Mouse (Mus musculus): ENCODE measurements around the gene Carns1. TPM values are rescaled to one million over a fixed set of nuclear protein-coding genes. Genes with fewer than 3 reads are reported as not detected.

Gene Carns1
- total and polyA plus RNA-seq, 3 experiments: 24.4 to 78.0 (median 27.0) TPM

DNA sequence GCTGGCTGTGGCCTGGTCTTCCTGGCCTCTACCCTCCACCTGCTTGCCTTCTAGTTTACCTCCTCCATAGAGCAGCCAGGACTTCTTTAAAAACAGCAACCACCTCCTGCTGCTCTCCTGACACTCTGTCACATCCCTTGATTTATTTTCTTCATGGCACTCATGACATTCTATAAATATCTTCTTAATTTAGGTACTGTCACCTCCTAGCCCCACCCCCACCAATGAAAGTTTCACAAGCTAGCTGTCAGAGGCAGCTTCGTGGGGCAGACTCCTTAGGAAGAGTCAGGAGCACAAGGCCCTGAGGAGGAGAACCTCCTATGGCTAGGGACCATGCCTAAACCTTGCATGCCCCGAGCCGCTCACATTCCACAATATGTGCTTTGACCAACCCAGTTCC lies 12.0 kb upstream of the Carns1 start:
- Histone ChIP-seq H3K79me2 (replicated peaks; ENCODE audit: control insufficient read depth, insufficient read depth, low read length) (0 out of 2 replicates have a peak, but pooled peaks cover 2% of the 10 kb centered on the region), H3K27me3 (ENCODE audit: control insufficient read depth, insufficient read depth, low read length) (no peaks in the 10 kb centered on the region), H3K36me3 (ENCODE audit: control insufficient read depth, insufficient read depth, low read length) (no peaks in the 10 kb centered on the region), H3K9ac (ENCODE audit: low read depth, low read length) (no peak overlapping the region), H3K4me3 (no peak overlapping the region), H3K27ac (peak overlapping the region; percentile 75), H3K4me1 (ENCODE audit: control insufficient read depth, insufficient read depth, low read length) (peaks cover 11% of the 10 kb centered on the region)
- DNase-seq: no peak
- 69% methylated on average over 3 of the region's 3 CpGs for WGBS
- TF ChIP-seq EP300 (IDR thresholded peaks at IDR 0.05; ENCODE audit: insufficient read depth, low read depth, low read length): no peak
- no peak for TF ChIP-seq CTCF (IDR thresholded peaks at IDR 0.05)
- no peak for TF ChIP-seq POLR2A (IDR thresholded peaks at IDR 0.05; ENCODE audit: insufficient read depth, low read depth, low read length)
- intact Hi-C loops (cut with DNase I): no loop called here

DNA sequence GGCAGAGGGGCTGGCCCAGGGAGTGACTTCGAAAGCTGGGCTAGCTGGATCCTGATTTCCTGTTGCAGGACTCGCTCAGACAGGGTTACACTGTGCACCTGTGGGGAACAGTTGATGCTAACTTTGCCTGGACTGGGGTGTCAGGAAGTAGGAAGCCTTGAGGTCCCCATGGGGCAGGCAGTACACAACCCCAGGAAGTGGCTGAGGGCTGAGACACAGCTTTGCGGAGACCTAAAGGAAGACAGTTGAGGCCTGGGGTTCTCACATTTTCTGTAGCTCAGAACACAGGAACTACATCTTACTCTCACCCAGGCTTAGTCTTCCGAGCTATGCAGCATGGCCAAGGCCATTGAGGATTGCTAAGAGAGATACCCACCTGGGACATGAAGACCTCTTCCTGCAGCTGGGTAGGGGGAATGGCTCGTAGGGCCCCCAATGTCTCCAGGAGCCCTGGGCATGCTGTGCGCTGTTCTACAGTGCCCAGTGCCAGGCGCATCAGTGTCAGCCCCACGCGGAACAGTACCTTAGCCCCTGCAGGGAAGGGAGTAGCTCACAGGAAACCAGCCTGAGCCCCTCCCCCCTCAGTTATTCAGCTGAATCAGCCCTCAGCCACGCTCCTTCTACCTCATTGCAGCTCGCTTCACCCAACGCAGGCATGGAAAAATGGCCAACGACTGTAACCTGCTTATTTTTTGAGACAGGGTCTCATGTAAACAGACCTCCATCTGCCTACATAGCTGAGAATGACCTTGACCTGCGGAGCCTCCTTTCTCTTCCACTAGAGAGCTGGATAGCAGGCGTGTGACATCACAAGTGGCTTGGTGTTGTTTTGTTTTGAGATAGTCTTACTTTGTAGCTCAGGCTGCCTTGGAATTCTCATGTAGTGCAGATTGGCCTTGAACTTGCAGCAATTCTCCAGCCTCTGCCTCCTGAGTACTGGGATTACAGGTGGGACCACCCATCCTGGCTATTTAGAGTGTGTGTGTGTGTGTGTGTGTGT lies 10.0 kb upstream of the Carns1 start:
- 42% methylated on average over 15 of the region's 15 CpGs for WGBS
- Histone ChIP-seq H3K9ac (ENCODE audit: low read depth, low read length) (no peak overlapping the region), H3K4me3 (no peak overlapping the region), H3K27me3 (ENCODE audit: control insufficient read depth, insufficient read depth, low read length) (no peaks in the 10 kb centered on the region), H3K4me1 (ENCODE audit: control insufficient read depth, insufficient read depth, low read length) (peaks cover 8% of the 10 kb centered on the region; the same call in 1 of the 2 replicates), H3K36me3 (ENCODE audit: control insufficient read depth, insufficient read depth, low read length) (no peaks in the 10 kb centered on the region), H3K79me2 (replicated peaks; ENCODE audit: control insufficient read depth, insufficient read depth, low read length) (no peaks in the 10 kb centered on the region), H3K27ac (peak overlapping the region; percentile 54; the same call in 1 of the 2 replicates)
- intact Hi-C loops (cut with DNase I): no loop called here
- TF ChIP-seq EP300 (IDR thresholded peaks at IDR 0.05; ENCODE audit: insufficient read depth, low read depth, low read length) (no peak), CTCF (IDR thresholded peaks at IDR 0.05) (no peak), POLR2A (IDR thresholded peaks at IDR 0.05; ENCODE audit: insufficient read depth, low read depth, low read length) (no peak)
- DNase-seq: peak in 1 of 2 experiments; percentile 56

DNA sequence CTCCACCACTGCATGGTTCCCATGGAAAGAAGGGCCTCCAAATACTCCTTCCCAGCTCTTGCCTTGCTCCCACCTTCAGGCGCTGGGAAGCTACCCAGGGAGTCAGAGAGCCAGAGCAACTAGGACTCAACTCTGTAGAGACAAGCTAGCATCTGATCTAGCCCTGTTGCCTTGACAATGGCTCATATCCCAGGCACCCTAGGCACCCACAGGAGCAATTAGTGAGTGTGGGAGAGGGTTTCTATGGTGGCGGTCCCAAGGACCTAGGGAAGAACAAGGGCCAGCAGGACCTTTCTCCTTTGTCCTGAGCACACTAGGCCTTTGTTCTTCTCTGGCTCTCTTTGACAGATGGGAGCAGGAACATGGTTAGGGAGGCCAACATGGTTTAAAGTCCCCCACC lies 8.4 kb upstream of the Carns1 start:
- intact Hi-C loops (cut with DNase I): no loop called here

DNA sequence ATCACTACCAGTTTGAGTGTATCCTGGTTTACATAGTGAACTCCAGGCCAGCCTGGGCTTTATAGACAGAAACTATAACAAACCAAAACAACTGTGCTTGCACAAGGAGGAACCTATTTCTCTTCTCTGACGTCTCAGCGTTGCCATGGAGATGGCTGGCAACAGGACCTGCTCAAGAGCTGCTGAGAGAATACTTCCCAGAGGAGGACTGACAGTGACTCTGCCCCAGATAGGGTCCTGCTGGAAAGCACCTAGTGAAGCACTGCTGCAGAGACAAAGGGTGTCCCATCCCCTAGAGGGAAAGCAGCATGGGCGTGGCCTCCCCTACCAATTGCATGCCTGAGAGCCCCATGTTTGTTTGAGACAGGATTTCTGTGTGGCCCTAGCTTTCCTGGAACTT lies 6.6 kb upstream of the Carns1 start:
- no peak overlapping the region for H3K27ac ChIP-seq
- peak in 1 of 2 experiments; percentile 74 for DNase-seq
- peaks cover 8% of the 10 kb centered on the region; the same call in 1 of the 2 replicates for H3K4me1 ChIP-seq (ENCODE audit: control insufficient read depth, insufficient read depth, low read length)
- intact Hi-C loops (cut with DNase I): no loop called here
- H3K36me3 ChIP-seq (ENCODE audit: control insufficient read depth, insufficient read depth, low read length): no peaks in the 10 kb centered on the region
- H3K27me3 ChIP-seq (ENCODE audit: control insufficient read depth, insufficient read depth, low read length): no peaks in the 10 kb centered on the region
- H3K4me3 ChIP-seq: no peak overlapping the region
- 64% methylated on average over 3 of the region's 3 CpGs for WGBS
- TF ChIP-seq CTCF (IDR thresholded peaks at IDR 0.05): no peak
- TF ChIP-seq EP300 (IDR thresholded peaks at IDR 0.05; ENCODE audit: insufficient read depth, low read depth, low read length): no peak
- TF ChIP-seq POLR2A (IDR thresholded peaks at IDR 0.05; ENCODE audit: insufficient read depth, low read depth, low read length): no peak
- H3K79me2 ChIP-seq (replicated peaks; ENCODE audit: control insufficient read depth, insufficient read depth, low read length): no peaks in the 10 kb centered on the region
- no peak overlapping the region for H3K9ac ChIP-seq (ENCODE audit: low read depth, low read length)

More for the DNA sequence above, 8.4 kb upstream of the Carns1 start:
- H3K4me1 ChIP-seq (ENCODE audit: control insufficient read depth, insufficient read depth, low read length): peaks cover 8% of the 10 kb centered on the region; the same call in 1 of the 2 replicates
- no peaks in the 10 kb centered on the region for H3K36me3 ChIP-seq (ENCODE audit: control insufficient read depth, insufficient read depth, low read length)
- TF ChIP-seq POLR2A (IDR thresholded peaks at IDR 0.05; ENCODE audit: insufficient read depth, low read depth, low read length) (no peak), EP300 (IDR thresholded peaks at IDR 0.05; ENCODE audit: insufficient read depth, low read depth, low read length) (no peak), CTCF (IDR thresholded peaks at IDR 0.05) (no peak)
- no peaks in the 10 kb centered on the region for H3K79me2 ChIP-seq (replicated peaks; ENCODE audit: control insufficient read depth, insufficient read depth, low read length)
- no peak overlapping the region for H3K4me3 ChIP-seq
- H3K27ac ChIP-seq: no peak overlapping the region
- no peak overlapping the region for H3K9ac ChIP-seq (ENCODE audit: low read depth, low read length)
- DNase-seq: no peak
- WGBS: 92% methylated on average over 2 of the region's 2 CpGs
- no peaks in the 10 kb centered on the region for H3K27me3 ChIP-seq (ENCODE audit: control insufficient read depth, insufficient read depth, low read length)

DNA sequence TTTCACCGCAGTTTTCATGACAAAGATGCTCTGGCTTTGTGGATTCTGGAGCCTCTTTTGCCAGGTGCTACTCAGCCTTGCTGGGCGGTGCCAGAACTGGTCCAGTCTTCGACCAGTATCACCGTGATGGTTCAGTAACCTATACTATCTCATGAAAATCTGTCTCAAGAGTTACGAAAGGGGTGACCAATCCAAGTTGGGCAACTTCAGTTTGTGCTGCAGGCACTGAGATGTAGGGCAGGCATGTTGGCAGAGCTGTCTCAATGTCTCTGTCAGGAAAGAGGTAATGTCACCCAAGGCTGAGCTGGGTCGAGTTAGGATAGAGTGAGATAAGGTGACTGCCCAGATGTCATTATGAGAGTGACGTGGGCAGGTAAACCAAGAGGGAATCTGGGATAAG lies 5.1 kb upstream of the Carns1 start:
- no peak for TF ChIP-seq POLR2A (IDR thresholded peaks at IDR 0.05; ENCODE audit: insufficient read depth, low read depth, low read length)
- no peak for TF ChIP-seq CTCF (IDR thresholded peaks at IDR 0.05)
- no peak for TF ChIP-seq EP300 (IDR thresholded peaks at IDR 0.05; ENCODE audit: insufficient read depth, low read depth, low read length)
- Histone ChIP-seq H3K4me1 (ENCODE audit: control insufficient read depth, insufficient read depth, low read length) (peaks cover 8% of the 10 kb centered on the region; the same call in 1 of the 2 replicates), H3K27ac (no peak overlapping the region), H3K79me2 (replicated peaks; ENCODE audit: control insufficient read depth, insufficient read depth, low read length) (no peaks in the 10 kb centered on the region), H3K27me3 (ENCODE audit: control insufficient read depth, insufficient read depth, low read length) (no peaks in the 10 kb centered on the region), H3K4me3 (no peak overlapping the region), H3K9ac (ENCODE audit: low read depth, low read length) (no peak overlapping the region), H3K36me3 (ENCODE audit: control insufficient read depth, insufficient read depth, low read length) (no peaks in the 10 kb centered on the region)
- DNase-seq: no peak
- intact Hi-C loops (cut with DNase I): no loop called here
- 87% methylated on average over 7 of the region's 7 CpGs for WGBS

DNA sequence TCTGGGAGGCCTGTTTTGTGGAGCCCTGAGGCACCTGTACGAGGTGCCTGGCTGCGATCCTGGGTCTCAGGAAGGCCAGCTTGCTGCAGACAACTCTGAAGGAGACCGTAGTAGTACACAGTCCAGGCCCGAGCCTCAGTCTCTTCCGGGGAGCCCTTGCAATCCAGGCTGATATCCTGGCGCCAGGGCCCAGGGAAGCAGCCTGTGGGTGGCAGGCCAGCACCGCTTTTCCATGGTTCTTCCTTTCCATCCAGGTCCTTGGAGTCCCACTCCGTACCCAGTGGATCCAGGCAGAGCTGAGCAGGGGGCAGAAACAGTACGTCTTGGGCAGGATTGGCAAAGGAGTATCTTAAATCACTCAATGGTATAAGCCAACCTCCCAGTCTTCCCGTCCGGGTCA lies 2.4 kb downstream of the Carns1 start:
- DNase-seq: peak in 1 of 2 experiments; percentile 34
- peak overlapping the region; percentile 6; the same call in 1 of the 2 replicates for H3K9ac ChIP-seq (ENCODE audit: low read depth, low read length)
- TF ChIP-seq POLR2A (IDR thresholded peaks at IDR 0.05; ENCODE audit: insufficient read depth, low read depth, low read length): 0 out of 2 replicates have a peak, but pooled peaks have one; percentile 23
- peak; percentile 51 for TF ChIP-seq CTCF (IDR thresholded peaks at IDR 0.05)
- TF ChIP-seq EP300 (IDR thresholded peaks at IDR 0.05; ENCODE audit: insufficient read depth, low read depth, low read length): no peak
- 60% methylated on average over 11 of the region's 11 CpGs for whole genome bisulfite sequencing
- H3K36me3 ChIP-seq (ENCODE audit: control insufficient read depth, insufficient read depth, low read length): no peaks in the 10 kb centered on the region
- peaks cover 10% of the 10 kb centered on the region for H3K4me1 ChIP-seq (ENCODE audit: control insufficient read depth, insufficient read depth, low read length)
- intact Hi-C loops (cut with DNase I): no loop called here
- no peak overlapping the region for H3K4me3 ChIP-seq
- peak overlapping the region; percentile 92 for H3K27ac ChIP-seq
- no peaks in the 10 kb centered on the region for H3K27me3 ChIP-seq (ENCODE audit: control insufficient read depth, insufficient read depth, low read length)
- no peaks in the 10 kb centered on the region for H3K79me2 ChIP-seq (replicated peaks; ENCODE audit: control insufficient read depth, insufficient read depth, low read length)
